Mouse (Mus musculus) brain, embryonic 14.5 days (tissue): ENCODE data around the gene Zscan10. TPM values are rescaled to one million over a fixed set of nuclear protein-coding genes. Genes with fewer than 3 reads are reported as not detected.

Experiments
- DNase-seq: peaks from one replicate; pipeline ENCODE4 v3.0.0-alpha.2; 2011; ENCODE audit warnings: low read depth
- CTCF ChIP-seq: fragments of 200-500 bp; IDR thresholded peaks from 2 replicates; pipeline ENCODE4 v1.5.1; 2012; ENCODE audit warnings: inconsistent platforms, mild to moderate bottlenecking, moderate library complexity, borderline replicate concordance; ENCODE audit not compliant: insufficient read depth, insufficient read length; ENCODE audit errors: extremely low read depth
- POLR2A ChIP-seq: fragments of 200-500 bp; IDR thresholded peaks from 2 replicates; pipeline ENCODE4 v1.6.1; 2012; ENCODE audit warnings: mild to moderate bottlenecking, inconsistent platforms, borderline replicate concordance; ENCODE audit not compliant: poor library complexity, insufficient read depth, insufficient read length, severe bottlenecking; ENCODE audit errors: extremely low read depth
- polyA plus RNA-seq: library from polyadenylated mRNA; depleted of rRNA; stranded (reverse); fragments of >200 nt; gene quantifications from 2 replicates; pipeline ENCODE4 v1.2.3, GENCODE M21; 2012; rRNA removed

Zscan10 gene
- polyA plus RNA-seq, 1 experiment: 0.22 TPM

DNA sequence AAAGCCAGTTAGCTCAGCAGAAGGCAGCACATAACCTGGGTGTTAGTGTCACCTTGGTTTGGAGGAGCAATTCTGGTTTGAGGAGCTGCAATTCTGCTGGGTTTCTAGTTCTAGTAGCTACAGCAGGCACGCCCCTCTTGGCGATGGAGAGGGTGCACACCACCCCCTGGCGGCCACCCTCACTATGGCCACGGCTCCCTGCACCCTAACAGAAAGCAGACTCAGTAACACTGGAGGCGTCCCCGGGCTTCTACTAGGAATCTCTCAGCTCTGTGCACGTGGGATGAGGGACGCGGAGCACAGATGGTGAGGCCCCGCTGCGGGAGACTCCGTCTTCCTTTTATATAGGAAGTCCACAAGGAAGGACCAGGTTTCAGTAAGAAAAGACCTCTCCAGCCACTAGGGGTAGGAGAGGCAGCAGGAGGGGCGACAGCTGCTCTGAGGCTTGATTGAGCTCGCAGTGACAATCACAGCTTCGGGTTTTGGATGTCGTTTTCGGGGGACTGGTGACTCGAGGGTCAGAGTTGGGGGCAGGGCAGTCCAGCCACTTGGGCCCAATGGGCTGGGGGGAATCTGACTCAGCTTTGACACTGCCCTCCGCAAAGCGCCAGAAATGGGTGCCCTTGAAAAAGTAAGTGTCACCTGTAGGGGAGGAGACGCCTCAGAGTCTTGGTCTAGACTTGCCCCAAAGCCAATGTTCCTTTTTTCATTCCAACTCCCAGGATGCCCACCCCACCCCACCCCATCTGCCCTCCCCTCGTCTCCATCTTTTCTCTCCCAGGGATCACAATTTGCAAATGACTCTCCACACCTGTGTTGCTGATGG, 29.8 kb downstream of the Zscan10 start:
- peak; percentile 77 for DNase-seq
- TF ChIP-seq CTCF (peak; percentile 84), POLR2A (no peak)

DNA sequence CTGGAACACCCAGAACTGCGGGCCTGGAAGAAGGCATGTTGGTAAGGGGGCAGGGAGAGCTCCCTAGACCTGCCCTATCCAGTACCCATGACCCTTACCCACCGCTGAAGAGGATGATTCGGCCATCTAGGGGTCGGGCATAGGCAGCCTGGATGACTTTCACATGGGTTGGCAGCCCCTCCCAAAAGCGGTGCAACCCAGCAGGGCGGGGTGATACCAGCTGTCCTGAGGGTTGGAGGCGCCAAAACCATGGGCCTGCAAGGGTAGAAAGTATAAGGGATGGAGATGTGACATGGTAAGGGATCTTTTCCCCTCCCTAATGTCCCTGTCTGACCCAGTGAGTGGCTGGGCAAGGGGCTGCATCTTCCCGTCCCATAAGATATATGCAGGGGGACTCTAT, 30.6 kb downstream of the Zscan10 start:
- no peak for DNase-seq
- TF ChIP-seq CTCF: no peak

DNA sequence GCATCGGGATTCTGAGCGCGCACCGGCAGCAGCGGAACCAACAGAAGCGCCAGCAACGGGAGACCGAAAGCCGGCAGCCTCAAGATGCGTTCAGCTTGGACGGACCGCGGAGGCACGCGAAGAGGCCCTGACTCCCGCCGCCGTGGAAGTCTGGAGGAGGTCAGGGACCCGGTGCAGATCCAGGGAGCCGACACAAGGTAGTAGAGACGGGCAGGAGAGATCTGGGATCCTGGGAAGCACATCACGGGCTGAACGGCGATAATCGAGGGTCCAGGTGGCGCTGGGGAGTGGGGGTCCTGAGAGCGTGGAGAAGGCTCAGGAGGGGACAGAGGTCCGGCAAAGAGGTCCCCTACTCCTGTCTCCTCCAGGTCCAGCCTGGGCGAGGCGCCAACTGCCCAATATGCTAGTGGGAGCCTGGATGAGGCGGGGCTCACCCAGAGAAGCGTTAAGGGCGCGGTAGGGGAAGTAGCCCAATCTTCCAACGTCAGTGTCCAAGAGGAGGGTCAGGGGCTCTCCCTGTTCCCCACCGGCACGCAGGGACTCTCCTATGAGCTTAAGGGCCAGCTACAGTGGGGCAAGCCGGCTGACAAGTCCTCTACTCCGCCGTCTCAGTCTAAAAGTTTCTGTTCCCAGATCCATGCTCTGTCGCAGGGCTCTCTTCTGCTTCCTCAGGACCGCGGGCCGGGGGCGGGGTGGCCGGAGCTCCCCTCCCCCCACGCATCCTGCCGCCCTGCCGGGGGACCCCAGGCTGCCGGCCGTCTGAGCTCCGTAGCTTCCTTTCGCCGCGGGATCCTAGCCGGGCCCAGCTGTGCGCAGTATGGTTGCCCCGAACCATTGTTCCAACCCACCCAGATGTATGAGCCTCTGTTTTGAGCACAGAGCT, 44.2 kb downstream of the Zscan10 start, which contains the start of gene Mmp25:
TSS of gene Mmp25 (minus strand) at position 665 of the 883 bp plus-strand sequence.
- TF ChIP-seq POLR2A (no peak), CTCF (no peak)
- DNase-seq: peak; percentile 14

DNA sequence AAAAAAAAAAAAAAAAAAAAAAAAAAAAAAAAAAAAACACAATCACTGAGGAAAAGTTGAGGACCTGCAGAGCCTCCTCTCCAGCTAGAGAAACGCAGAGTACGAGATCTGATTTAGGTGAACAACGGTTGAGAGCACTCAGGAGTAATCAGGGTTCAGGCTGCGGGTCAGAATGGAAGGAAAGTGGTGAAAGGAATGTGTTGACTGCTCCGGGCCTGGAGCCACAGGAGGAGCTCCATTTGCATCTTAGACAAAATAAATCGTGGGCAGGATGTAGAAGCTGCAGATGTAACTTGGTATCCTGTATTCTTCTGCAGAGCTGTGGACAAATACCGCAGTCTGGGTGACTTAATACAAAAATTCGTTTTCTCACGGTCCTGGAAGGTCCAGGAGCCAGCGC, 45.2 kb downstream of the Zscan10 start:
- no peak for DNase-seq
- no peak for TF ChIP-seq POLR2A
- TF ChIP-seq CTCF: no peak

DNA sequence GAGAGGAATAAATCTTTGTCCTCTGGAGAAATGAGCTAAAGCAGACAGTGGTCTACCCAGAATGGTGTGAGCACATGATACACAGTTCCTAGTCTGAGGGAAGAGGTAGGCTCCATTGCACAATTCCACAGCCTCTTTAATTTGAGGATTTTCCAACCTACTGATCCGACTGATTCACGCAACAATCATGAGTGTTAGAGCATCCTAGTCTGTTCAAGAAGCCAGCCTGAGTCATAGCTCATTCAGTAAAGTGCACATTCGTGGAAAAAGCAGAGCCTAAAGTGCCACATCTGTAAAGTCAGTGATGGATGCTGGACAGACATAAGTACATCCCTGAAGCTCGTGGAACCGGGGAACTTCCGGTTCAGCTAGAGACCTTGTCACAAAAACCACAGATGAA, 50.7 kb downstream of the Zscan10 start:
- DNase-seq: no peak
- TF ChIP-seq POLR2A: no peak
- no peak for TF ChIP-seq CTCF

DNA sequence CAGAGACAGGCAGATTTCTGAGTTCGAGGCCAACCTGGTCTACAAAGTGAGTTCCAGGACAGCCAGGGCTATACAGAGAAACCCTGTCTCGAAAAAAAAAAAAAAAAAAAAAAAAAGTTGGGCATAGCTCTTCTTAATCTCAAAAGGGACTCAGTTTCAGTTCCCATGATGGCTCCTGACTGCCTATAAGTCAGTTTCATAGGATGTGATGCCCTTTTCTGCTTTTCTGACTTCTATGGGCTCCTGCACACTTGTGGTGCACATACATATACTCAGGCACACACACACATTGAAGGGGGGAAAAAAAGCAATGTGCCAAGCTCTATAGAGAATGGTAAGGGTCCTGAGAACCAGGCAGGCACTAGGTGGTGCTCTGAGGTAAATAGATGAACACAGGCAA, 52.7 kb downstream of the Zscan10 start:
- TF ChIP-seq POLR2A: no peak
- TF ChIP-seq CTCF: no peak; the same call in 1 of the 2 replicates
- no peak for DNase-seq

DNA sequence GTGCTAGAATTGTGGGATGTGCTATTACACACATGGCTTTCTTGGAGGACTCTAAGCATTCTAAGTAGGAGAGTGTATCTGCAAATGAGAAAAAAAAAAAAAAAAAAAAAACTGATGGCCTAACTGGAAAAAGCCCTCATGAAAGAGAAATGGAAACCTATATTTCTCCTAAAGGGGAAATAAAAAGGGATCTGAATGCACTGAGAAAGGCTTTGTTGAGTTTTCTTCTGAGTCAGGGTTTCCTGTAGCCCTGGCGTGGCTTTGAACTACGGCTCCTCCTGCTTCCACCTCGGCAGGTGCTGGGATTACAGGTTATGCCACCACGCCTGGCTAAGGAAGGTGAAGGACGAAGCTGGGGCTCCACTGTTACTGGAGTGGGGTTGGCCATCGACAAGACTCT, 53.3 kb downstream of the Zscan10 start:
- no peak for DNase-seq
- TF ChIP-seq CTCF: no peak
- TF ChIP-seq POLR2A: no peak

DNA sequence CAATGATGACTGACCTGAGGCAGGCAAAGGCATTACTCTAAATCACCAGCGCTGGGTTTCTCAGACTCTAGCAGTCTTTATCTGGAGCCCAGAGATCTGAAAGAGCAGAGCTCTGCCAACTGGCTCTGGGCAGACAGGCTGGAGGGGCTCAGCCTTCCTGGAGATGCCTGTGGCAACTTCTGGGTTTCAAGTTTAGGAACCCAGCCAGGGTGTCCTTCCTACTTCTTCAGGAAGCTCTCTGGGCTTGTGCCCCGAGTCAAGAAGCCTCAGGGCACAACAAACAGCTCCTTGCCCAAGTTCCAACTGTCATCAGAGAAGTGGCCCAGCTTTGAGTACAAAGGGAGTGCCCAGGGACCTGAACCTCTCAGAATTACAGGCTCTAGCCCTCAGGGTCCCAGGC, 53.8 kb downstream of the Zscan10 start:
- TF ChIP-seq POLR2A: no peak
- TF ChIP-seq CTCF: no peak
- no peak for DNase-seq

DNA sequence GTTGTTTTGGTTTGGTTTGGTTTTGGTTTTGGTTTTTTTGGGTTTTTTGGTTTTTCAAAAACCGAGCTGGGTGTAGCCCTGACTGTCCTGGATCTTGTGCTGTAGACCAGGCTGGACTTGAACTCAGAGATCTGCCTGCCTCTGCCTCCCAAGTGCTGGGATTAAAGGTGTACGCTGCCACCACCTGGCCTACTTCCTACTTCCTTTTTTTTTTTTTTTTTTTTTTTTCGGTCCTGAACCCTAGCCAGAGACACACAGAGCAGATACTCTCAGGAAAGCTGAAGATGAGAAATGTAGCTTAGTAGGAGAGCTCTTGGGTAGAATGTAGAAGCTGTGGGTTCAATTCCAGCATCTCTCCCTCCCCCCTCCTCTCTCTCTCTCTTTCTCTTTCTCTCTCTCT, 57.8 kb downstream of the Zscan10 start:
- no peak for TF ChIP-seq CTCF
- TF ChIP-seq POLR2A: no peak
- no peak for DNase-seq

DNA sequence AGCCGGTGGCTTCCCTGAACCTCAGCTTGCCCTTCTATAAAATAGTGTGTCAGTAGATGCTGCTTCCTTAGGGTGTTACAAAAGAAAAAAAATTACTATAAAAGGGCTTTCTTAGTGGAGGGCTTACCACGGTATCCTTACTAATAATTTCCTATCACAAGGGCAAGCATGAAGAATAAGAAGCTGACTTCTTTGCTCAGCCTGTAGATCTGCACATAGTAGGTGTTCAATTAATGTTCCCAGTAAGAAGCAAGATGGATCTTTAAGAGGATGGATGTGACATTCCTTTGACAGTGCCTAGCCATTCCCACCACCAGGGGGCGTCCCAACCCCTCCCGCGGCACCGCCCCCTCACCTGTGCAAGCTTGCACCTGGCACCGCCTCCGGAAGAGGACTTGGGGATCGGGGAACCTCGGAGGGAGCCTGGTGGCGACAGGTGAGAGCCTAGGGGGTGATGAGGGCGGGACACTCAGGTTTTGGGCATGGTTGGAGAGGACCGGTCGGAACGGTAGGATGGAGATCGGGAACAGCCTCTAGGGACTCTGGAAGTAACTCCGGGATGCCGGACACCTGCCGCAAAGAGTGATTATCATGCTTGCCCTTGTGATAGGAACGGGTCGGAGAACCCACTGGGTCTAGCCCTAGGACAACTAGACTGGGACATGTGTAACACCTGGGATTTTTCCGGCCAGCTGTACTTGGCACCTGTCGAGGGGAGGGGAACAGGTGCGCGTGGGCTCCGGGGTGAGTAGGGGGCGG, 59.6 kb downstream of the Zscan10 start, which contains the start of gene Bicdl2:
TSS of gene Bicdl2 (plus strand) at position 390 of the 759 bp plus-strand sequence.
- TF ChIP-seq CTCF (peak; percentile 50), POLR2A (no peak)
- no peak for DNase-seq

Other genes starting within 250 kb of the Zscan10 start
- gene Vmn2r116, start 216.3 kb upstream of the Zscan10 start, polyA plus RNA-seq: not detected in 2 replicates
- gene Vmn2r117, start 121.2 kb upstream of the Zscan10 start, polyA plus RNA-seq: not detected in 2 replicates
- gene Zfp213, start 36.6 kb upstream of the Zscan10 start, polyA plus RNA-seq: 16.7 and 21.4 TPM in 2 replicates
- 46.8 and 47.4 TPM in 2 replicates for gene Zfp13, start 1.4 kb upstream of the Zscan10 start, polyA plus RNA-seq
- gene Mmp25, start 44.4 kb downstream of the Zscan10 start, polyA plus RNA-seq: 1.3 and 1.9 TPM in 2 replicates
- 0.08 and 0.24 TPM in 2 replicates for gene Bicdl2, start 59.6 kb downstream of the Zscan10 start, polyA plus RNA-seq
- 67.6 and 81.2 TPM in 2 replicates for gene Hcfc1r1, start 72.7 kb downstream of the Zscan10 start, polyA plus RNA-seq
- 38.7 and 54.6 TPM in 2 replicates for gene Thoc6, start 73.0 kb downstream of the Zscan10 start, polyA plus RNA-seq
- 1.7 and 2.1 TPM in 2 replicates for gene Tnfrsf12a, start 76.6 kb downstream of the Zscan10 start, polyA plus RNA-seq
- 0.83 and 1.3 TPM in 2 replicates for gene Cldn6, start 78.4 kb downstream of the Zscan10 start, polyA plus RNA-seq
- gene Cldn9, start 83.2 kb downstream of the Zscan10 start, polyA plus RNA-seq: 0.92 and 0.93 TPM in 2 replicates
- gene 1520401A03Rik, start 121.9 kb downstream of the Zscan10 start, polyA plus RNA-seq: 0.14 and 0.28 TPM in 2 replicates
- gene Pkmyt1, start 125.5 kb downstream of the Zscan10 start, polyA plus RNA-seq: 24.4 and 47.9 TPM in 2 replicates
- 33.3 and 41.0 TPM in 2 replicates for gene Paqr4, start 140.0 kb downstream of the Zscan10 start, polyA plus RNA-seq
- 2.8 and 3.7 TPM in 2 replicates for gene Kremen2, start 145.0 kb downstream of the Zscan10 start, polyA plus RNA-seq
- 110 and 150 TPM in 2 replicates for gene Flywch1, start 170.7 kb downstream of the Zscan10 start, polyA plus RNA-seq
- 54.6 and 59.4 TPM in 2 replicates for gene Flywch2, start 185.2 kb downstream of the Zscan10 start, polyA plus RNA-seq
- gene Srrm2, start 189.7 kb downstream of the Zscan10 start, polyA plus RNA-seq: 749 and 826 TPM in 2 replicates
- gene Elob, start 228.3 kb downstream of the Zscan10 start, polyA plus RNA-seq: 824 and 1,130 TPM in 2 replicates
- 0.38 and 0.54 TPM in 2 replicates for gene Prss33, start 235.2 kb downstream of the Zscan10 start, polyA plus RNA-seq
- 0.04 and 0.24 TPM in 2 replicates for gene Prss32, start 243.0 kb downstream of the Zscan10 start, polyA plus RNA-seq
- 1.3 and 2.1 TPM in 2 replicates for gene Prss41, start 243.3 kb downstream of the Zscan10 start, polyA plus RNA-seq